Mouse (Mus musculus): Measurements from ENCODE around the gene Pomc.

DNA sequence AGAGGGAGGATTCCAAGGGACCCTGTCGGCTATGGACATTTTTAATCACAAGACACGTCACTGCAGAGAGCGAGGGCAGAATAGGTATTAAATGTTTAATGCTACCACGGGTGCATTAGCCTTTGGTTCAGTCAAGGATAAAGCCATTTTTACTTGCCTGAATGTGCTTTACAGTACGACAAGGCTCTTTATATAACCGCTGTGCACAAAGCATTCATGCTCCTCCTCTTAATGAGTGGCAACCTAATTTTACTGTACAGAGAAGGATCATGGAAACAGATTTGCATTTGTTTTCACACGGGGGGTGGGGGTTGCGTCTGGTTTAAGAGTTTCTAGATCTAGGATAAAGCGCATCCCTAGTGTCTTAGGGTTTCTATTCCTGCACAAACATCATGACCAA lies 42.0 kb downstream of the Pomc start:
- TF ChIP-seq CTCF (IDR thresholded peaks at IDR 0.05; ENCODE audit: extremely low read depth, insufficient read length, insufficient replicate concordance, low read depth, low read length) (no peak), POLR2A (IDR thresholded peaks at IDR 0.05; ENCODE audit: low read depth, low read length) (no peak)

Data from small intestine, adult 2 months (tissue).